Mouse (Mus musculus) midbrain, embryonic 13.5 days (tissue): ENCODE data around the gene Slc36a2. TPM values are rescaled to one million over a fixed set of nuclear protein-coding genes. Genes with fewer than 3 reads are reported as not detected.

Experiments used
- ATAC-seq: fragments of 200-750 bp; cut with Nextera tagmentation; 2 replicates; pipeline ENCODE4 v1.8.0; 2017; ENCODE audit warnings: mild to moderate bottlenecking, moderate TSS enrichment, moderate library complexity
- H3K27ac ChIP-seq: fragments of 300-500 bp; sonication (generic); 2 replicates; pipeline ENCODE4 v1.5.1; 2015; ENCODE audit warnings: inconsistent platforms, mild to moderate bottlenecking, moderate library complexity
- H3K27me3 ChIP-seq: fragments of 300-500 bp; sonication (generic); 2 replicates; pipeline ENCODE4 v1.6.1; 2015; ENCODE audit warnings: mild to moderate bottlenecking, inconsistent platforms
- H3K36me3 ChIP-seq: fragments of 300-500 bp; sonication (generic); 2 replicates; pipeline ENCODE4 v1.6.1; 2015; ENCODE audit warnings: mild to moderate bottlenecking, inconsistent platforms
- H3K4me1 ChIP-seq: fragments of 300-500 bp; sonication (generic); replicated peaks from 2 replicates; pipeline ENCODE4 v1.6.1; 2015; ENCODE audit warnings: inconsistent platforms
- H3K4me2 ChIP-seq: fragments of 300-500 bp; sonication (generic); replicated peaks from 2 replicates; pipeline ENCODE4 v1.6.1; 2015; ENCODE audit warnings: moderate library complexity, mild to moderate bottlenecking, inconsistent platforms
- H3K4me3 ChIP-seq: fragments of 300-500 bp; sonication (generic); replicated peaks from 2 replicates; pipeline ENCODE4 v1.5.1; 2015; ENCODE audit warnings: mild to moderate bottlenecking, inconsistent platforms
- H3K9ac ChIP-seq: fragments of 300-500 bp; sonication (generic); replicated peaks from 2 replicates; pipeline ENCODE4 v1.6.1; 2015; ENCODE audit warnings: mild to moderate bottlenecking, inconsistent platforms
- H3K9me3 ChIP-seq: fragments of 300-500 bp; sonication (generic); 2 replicates; pipeline ENCODE4 v1.6.1; 2016; ENCODE audit warnings: mild to moderate bottlenecking, inconsistent platforms
- WGBS: fragments of 180-500 bp; shearing (Covaris S2); methylation state at CpG from one replicate; pipeline ENCODE4 v1.1.7; 2015; 5-methylcytosine and 5-hydroxymethylcytosine counted together
- polyA plus RNA-seq: library from polyadenylated mRNA; unstranded; fragments of >200 nt; fragmentation: Nextera tagmentation; extraction: Ambion mirVana; gene quantifications from 2 replicates; pipeline ENCODE4 v1.2.1, GENCODE M21; 2015

Gene Slc36a2
- polyA plus RNA-seq, 1 experiment from 2014 or later: 0.27 TPM

GRCm38 (mm10) chr11:55209626-55210353 lies 24.9 kb upstream of the Slc36a2 start:
- H3K9ac ChIP-seq: no peak overlapping the region
- H3K27ac ChIP-seq: no peak overlapping the region
- no peak overlapping the region for H3K4me3 ChIP-seq
- no peaks in the 10 kb centered on the region for H3K9me3 ChIP-seq
- no peak for ATAC-seq
- H3K4me1 ChIP-seq: peaks cover 23% of the 10 kb centered on the region
- 85% methylated on average over 6 of the region's 6 CpGs for WGBS
- H3K4me2 ChIP-seq: no peak overlapping the region
- H3K27me3 ChIP-seq: no peaks in the 10 kb centered on the region
- H3K36me3 ChIP-seq: peaks cover 5% of the 10 kb centered on the region; the same call in 1 of the 2 replicates

DNA sequence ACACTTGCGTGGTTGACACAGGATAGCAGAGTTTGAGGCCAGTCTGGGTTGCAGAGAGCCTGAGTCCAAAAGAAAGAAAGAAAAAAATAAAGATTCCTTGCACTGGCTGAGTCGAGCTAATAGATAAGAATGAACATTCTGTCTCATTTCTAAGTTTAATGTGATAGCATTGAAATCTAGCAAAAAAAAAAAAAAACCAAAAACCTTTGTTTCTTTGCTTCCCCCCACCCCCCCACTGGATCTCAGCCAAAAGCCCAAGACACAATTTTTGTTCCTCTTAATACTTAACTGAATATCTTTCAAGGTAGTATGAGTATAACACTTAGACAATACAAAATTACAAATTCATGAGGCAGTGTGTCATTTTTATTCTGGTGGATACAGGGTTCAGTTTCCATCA lies 24.2 kb upstream of the Slc36a2 start:
- Histone ChIP-seq H3K4me3 (no peak overlapping the region), H3K27ac (no peak overlapping the region), H3K9ac (no peak overlapping the region), H3K36me3 (peaks cover 3% of the 10 kb centered on the region; the same call in 1 of the 2 replicates), H3K9me3 (no peaks in the 10 kb centered on the region), H3K4me2 (no peak overlapping the region), H3K27me3 (no peaks in the 10 kb centered on the region), H3K4me1 (peaks cover 26% of the 10 kb centered on the region)
- ATAC-seq: no peak
- WGBS: 87% methylated on average over 2 of the region's 2 CpGs

GRCm38 (mm10) chr11:55208001-55208690 lies 23.3 kb upstream of the Slc36a2 start:
- ATAC-seq: no peak
- Histone ChIP-seq H3K27ac (no peak overlapping the region), H3K9ac (no peak overlapping the region), H3K4me3 (no peak overlapping the region), H3K27me3 (no peaks in the 10 kb centered on the region), H3K9me3 (no peaks in the 10 kb centered on the region), H3K4me2 (no peak overlapping the region), H3K36me3 (no peaks in the 10 kb centered on the region; the same call in 1 of the 2 replicates), H3K4me1 (peaks cover 26% of the 10 kb centered on the region)
- WGBS: 69% methylated on average over 6 of the region's 6 CpGs

DNA sequence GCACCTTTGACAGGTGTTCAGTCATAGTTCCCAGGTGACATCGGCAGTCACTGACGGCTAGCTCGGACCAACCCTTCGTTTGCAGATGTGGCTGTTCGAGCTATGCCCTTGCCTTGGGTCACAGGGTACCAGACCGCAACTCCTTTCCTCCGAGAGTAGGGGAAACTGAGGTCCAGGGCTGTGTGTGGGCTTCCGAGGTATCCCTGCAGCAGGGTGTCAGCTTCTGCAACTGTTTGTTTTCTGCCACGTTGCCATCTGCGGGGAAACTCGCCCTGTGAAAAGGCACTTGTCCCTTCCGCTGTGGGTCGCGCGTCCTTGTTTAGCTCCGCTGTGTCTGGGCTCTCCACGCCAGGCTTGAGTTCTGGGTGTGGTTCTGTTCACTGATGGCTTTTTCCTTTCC lies 19.7 kb upstream of the Slc36a2 start:
- peak overlapping the region; percentile 85 for H3K9ac ChIP-seq
- peak; percentile 79 for ATAC-seq
- H3K9me3 ChIP-seq: no peaks in the 10 kb centered on the region
- H3K36me3 ChIP-seq: no peaks in the 10 kb centered on the region
- peaks cover 26% of the 10 kb centered on the region for H3K4me1 ChIP-seq
- peak overlapping the region; percentile 88 for H3K4me3 ChIP-seq
- no peaks in the 10 kb centered on the region; the same call in 1 of the 2 replicates for H3K27me3 ChIP-seq
- peak overlapping the region; percentile 98 for H3K4me2 ChIP-seq
- peak overlapping the region; percentile 44; the same call in 1 of the 2 replicates for H3K27ac ChIP-seq
- WGBS: 10% methylated on average over 17 of the region's 17 CpGs

- ATAC-seq: peak; percentile 94
- Histone ChIP-seq H3K36me3 (no peaks in the 10 kb centered on the region), H3K27ac (peak within 1 kb of the TSS; percentile 44; the same call in 1 of the 2 replicates), H3K9ac (peak within 1 kb of the TSS; percentile 85), H3K4me1 (peaks cover 26% of the 10 kb centered on the region), H3K4me3 (peak within 1 kb of the TSS; percentile 88), H3K4me2 (peak within 1 kb of the TSS; percentile 98), H3K27me3 (no peaks in the 10 kb centered on the region; the same call in 1 of the 2 replicates), H3K9me3 (no peaks in the 10 kb centered on the region)
- WGBS: under 1% methylated on average over 28 of the region's 31 CpGs
These were observed 19.3 kb upstream of the Slc36a2 start, which contains the start of gene Slc36a1 for GRCm38 (mm10) chr11:55204159-55204596. Slc36a1 (plus strand) TSS chr11:55204350.

- no peaks in the 10 kb centered on the region for H3K4me1 ChIP-seq
- no peaks in the 10 kb centered on the region for H3K36me3 ChIP-seq
- no peak for ATAC-seq
- H3K27me3 ChIP-seq: no peaks in the 10 kb centered on the region; the same call in 1 of the 2 replicates
- H3K4me2 ChIP-seq: no peak overlapping the region
- H3K4me3 ChIP-seq: no peak overlapping the region
- no peak overlapping the region for H3K27ac ChIP-seq
- no peaks in the 10 kb centered on the region for H3K9me3 ChIP-seq
- H3K9ac ChIP-seq: no peak overlapping the region
- WGBS: 88% methylated on average over 8 of the region's 8 CpGs
These were observed 13.0 kb upstream of the Slc36a2 start for GRCm38 (mm10) chr11:55197740-55198510.

DNA sequence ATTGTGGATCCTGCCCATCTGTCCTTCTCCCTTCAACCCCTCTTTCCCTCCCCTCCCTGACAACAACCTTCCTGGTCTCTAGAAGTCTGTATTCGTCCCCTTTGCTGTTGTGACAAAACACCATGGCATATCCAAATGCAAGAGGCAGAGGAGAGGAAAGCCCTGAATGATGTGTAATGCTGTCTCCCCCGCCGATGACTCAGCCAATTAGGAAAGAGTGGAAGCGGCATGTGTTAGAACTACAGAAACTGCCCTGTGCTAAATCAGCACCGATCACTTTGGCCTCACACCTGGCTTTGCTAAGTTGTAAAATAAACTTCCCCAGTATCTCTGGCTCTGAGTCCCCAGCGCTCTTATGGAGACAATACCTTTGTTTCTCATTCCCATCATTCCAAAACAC lies 12.2 kb upstream of the Slc36a2 start:
- Histone ChIP-seq H3K4me1 (no peaks in the 10 kb centered on the region), H3K36me3 (no peaks in the 10 kb centered on the region), H3K4me3 (no peak overlapping the region), H3K4me2 (no peak overlapping the region), H3K9me3 (no peaks in the 10 kb centered on the region), H3K27ac (no peak overlapping the region), H3K9ac (no peak overlapping the region), H3K27me3 (no peaks in the 10 kb centered on the region)
- 80% methylated on average over 6 of the region's 6 CpGs for WGBS
- ATAC-seq: no peak

DNA sequence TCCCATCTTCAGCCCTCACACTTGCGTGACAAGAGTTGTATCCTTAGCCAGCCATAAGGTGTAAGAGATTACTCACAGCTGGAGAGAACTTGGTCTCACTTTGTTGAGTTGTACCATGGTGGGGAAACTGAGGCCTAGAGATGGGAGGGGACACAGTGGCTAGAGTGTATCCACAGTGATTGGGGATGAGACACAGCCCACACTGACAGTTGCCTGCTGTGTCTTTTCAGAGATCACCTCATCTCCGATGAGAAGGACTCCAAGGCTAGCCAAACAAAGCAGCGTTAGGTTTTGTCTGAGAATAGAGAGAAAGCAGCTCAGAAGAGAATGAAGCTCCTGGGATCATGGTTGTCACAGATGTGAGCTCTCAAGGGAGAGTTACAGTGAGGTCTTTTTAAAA lies 5.3 kb upstream of the Slc36a2 start:
- H3K4me3 ChIP-seq: no peak overlapping the region
- no peaks in the 10 kb centered on the region for H3K36me3 ChIP-seq
- H3K9me3 ChIP-seq: no peaks in the 10 kb centered on the region
- no peak overlapping the region for H3K27ac ChIP-seq
- ATAC-seq: no peak
- H3K4me2 ChIP-seq: no peak overlapping the region
- 81% methylated on average over 3 of the region's 3 CpGs for WGBS
- no peaks in the 10 kb centered on the region for H3K27me3 ChIP-seq
- no peaks in the 10 kb centered on the region for H3K4me1 ChIP-seq
- no peak overlapping the region for H3K9ac ChIP-seq

GRCm38 (mm10) chr11:55187777-55188176 lies 2.9 kb upstream of the Slc36a2 start:
- H3K9me3 ChIP-seq: no peaks in the 10 kb centered on the region
- 86% methylated on average over 6 of the region's 6 CpGs for WGBS
- no peak overlapping the region for H3K27ac ChIP-seq
- no peak overlapping the region for H3K4me3 ChIP-seq
- H3K4me1 ChIP-seq: no peaks in the 10 kb centered on the region
- H3K36me3 ChIP-seq: no peaks in the 10 kb centered on the region
- H3K9ac ChIP-seq: no peak overlapping the region
- H3K4me2 ChIP-seq: no peak overlapping the region
- ATAC-seq: no peak
- H3K27me3 ChIP-seq: no peaks in the 10 kb centered on the region

- WGBS: 87% methylated on average over 4 of the region's 4 CpGs
- no peak for ATAC-seq
- Histone ChIP-seq H3K4me2 (no peak overlapping the region), H3K27ac (no peak overlapping the region), H3K4me3 (no peak overlapping the region), H3K9me3 (no peaks in the 10 kb centered on the region), H3K9ac (no peak overlapping the region), H3K27me3 (no peaks in the 10 kb centered on the region), H3K36me3 (no peaks in the 10 kb centered on the region), H3K4me1 (no peaks in the 10 kb centered on the region)
These were observed 2.4 kb upstream of the Slc36a2 start for GRCm38 (mm10) chr11:55187292-55187691.

DNA sequence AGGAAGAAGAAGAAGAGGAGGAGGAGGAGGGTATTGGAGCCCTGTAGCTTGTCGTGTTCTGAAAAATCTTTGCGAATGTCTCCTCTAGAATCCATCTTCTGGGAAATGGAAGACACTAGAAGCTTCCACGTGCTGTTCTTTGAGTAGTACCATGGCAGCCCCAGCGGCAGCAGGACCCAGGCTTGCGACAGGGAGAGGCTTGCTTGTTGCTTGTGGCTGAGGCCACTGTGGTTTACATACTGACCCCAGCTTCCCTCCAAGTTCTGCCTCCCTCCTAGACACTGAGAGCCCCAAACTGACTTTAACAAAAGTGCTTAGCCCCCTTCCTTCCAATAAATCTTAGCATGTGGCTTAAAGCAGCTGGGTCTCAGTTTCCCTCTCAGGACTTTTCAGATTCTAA lies 631 bp downstream of the Slc36a2 start:
- Histone ChIP-seq H3K27me3 (no peaks in the 10 kb centered on the region), H3K9me3 (no peaks in the 10 kb centered on the region), H3K9ac (no peak overlapping the region), H3K27ac (no peak overlapping the region), H3K4me2 (no peak overlapping the region), H3K4me3 (no peak overlapping the region), H3K36me3 (no peaks in the 10 kb centered on the region), H3K4me1 (no peaks in the 10 kb centered on the region)
- WGBS: 86% methylated on average over 5 of the region's 5 CpGs
- no peak for ATAC-seq

DNA sequence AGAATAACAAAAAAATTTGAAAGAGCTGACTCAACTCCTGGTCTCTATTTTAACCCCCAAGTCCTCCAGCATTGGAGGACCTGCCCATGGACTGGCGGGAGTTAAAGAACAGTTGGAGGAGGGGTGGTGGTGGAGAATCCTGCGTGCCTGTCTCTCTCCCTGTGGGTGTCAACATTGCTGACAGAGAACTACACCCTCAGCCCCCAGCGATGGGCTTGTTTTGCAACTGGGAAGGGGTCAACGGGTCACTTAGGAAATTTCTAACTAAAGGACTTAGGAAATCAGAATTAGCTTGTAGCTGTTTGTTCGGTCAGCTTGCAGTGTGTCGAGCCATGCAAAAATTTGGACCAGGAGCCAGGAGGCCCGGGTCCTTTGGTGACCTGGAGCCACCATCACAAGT lies 1.8 kb downstream of the Slc36a2 start:
- Histone ChIP-seq H3K27ac (no peak overlapping the region), H3K4me3 (no peak overlapping the region), H3K4me2 (no peak overlapping the region), H3K4me1 (no peaks in the 10 kb centered on the region), H3K36me3 (no peaks in the 10 kb centered on the region), H3K27me3 (no peaks in the 10 kb centered on the region), H3K9me3 (no peaks in the 10 kb centered on the region), H3K9ac (no peak overlapping the region)
- WGBS: 67% methylated on average over 7 of the region's 7 CpGs
- no peak for ATAC-seq
